Comparison of ENCODE assay signal across 8 mouse cellular contexts in genomic region chr4:133307331-133307730, GRCm38 (mm10). TPM values are rescaled to one million over a fixed set of nuclear protein-coding genes. Genes with fewer than 3 reads are reported as not detected.
DNase-seq lines count a peak whose midpoint lies in the region; ATAC-seq and TF ChIP-seq lines count a peak whose summit lies in the region.

No protein-coding gene starts in this region.

- no peaks in the 10 kb centered on the region for H3K36me3 ChIP-seq in midbrain, embryonic 11.5 days (ENCODE audit: control insufficient read depth, insufficient read depth, low read length)
- H3K36me3 ChIP-seq in midbrain, embryonic 16.5 days (ENCODE audit: control insufficient read depth, insufficient read depth, low read length), result peaks cover 7% of the 10 kb centered on the region; the same call in 1 of the 2 replicates

- H3K27me3 ChIP-seq in midbrain, embryonic 11.5 days (ENCODE audit: control insufficient read depth, insufficient read depth, low read length), result no peaks in the 10 kb centered on the region
- no peaks in the 10 kb centered on the region for H3K27me3 ChIP-seq in midbrain, embryonic 16.5 days (ENCODE audit: control insufficient read depth, insufficient read depth, low read depth, low read length)

- no peak overlapping the region for H3K4me2 ChIP-seq in midbrain, embryonic 11.5 days
- H3K4me2 ChIP-seq in midbrain, embryonic 16.5 days (ENCODE audit: low read length), result no peak overlapping the region

- peak; percentile 75 for TF ChIP-seq CTCF in brain, embryonic 14.5 days (IDR thresholded peaks at IDR 0.05; ENCODE audit: borderline replicate concordance, extremely low read depth, insufficient read depth, insufficient read length)

- peak; percentile 55 to 88 for DNase-seq in adrenal gland, adult (ENCODE audit: inconsistent age in 2 of 2, low spot score in 1 of 2)
- no peak for DNase-seq in adrenal gland, postnatal 4 days (ENCODE audit: low spot score in 2 of 2)
- DNase-seq in midbrain, embryonic 11.5 days (ENCODE audit: low spot score, missing footprints), result peak; percentile 95
- peak; percentile 44 for DNase-seq in brain, embryonic 14.5 days (ENCODE audit: low read depth)
- DNase-seq in frontal cortex, postnatal 36 days (ENCODE audit: low spot score in 2 of 2), result peak; percentile 52 to 68
- DNase-seq in left cerebral cortex, postnatal 36 days (ENCODE audit: low spot score in 2 of 2), result peak; percentile 42 to 44
- DNase-seq in retina, embryonic 14.5 days (ENCODE audit: low spot score), result peak; percentile 81

- H3K9me3 ChIP-seq in midbrain, embryonic 11.5 days (ENCODE audit: control insufficient read depth, low read length), result no peaks in the 10 kb centered on the region
- no peaks in the 10 kb centered on the region for H3K9me3 ChIP-seq in midbrain, embryonic 16.5 days (replicated peaks; ENCODE audit: control insufficient read depth, low read length, poor library complexity, severe bottlenecking)

- no peak overlapping the region for H3K27ac ChIP-seq in midbrain, embryonic 11.5 days (ENCODE audit: low read depth, low read length)
- H3K27ac ChIP-seq in midbrain, embryonic 16.5 days (ENCODE audit: low read length), result no peak overlapping the region

- H3K4me3 ChIP-seq in midbrain, embryonic 11.5 days (ENCODE audit: low read depth, low read length), result no peak overlapping the region
- H3K4me3 ChIP-seq in midbrain, embryonic 16.5 days (ENCODE audit: low read depth, low read length), result no peak overlapping the region

- intact Hi-C loops in left cerebral cortex, postnatal 36 days (cut with DNase I), result loop anchor here (5.0 kb wide), 1 partner anchor 145 kb away; no protein-coding TSS in a partner anchor

- TF ChIP-seq POLR2A in brain, embryonic 14.5 days (IDR thresholded peaks at IDR 0.05; ENCODE audit: borderline replicate concordance, extremely low read depth, insufficient read depth, insufficient read length, poor library complexity, severe bottlenecking), result no peak

- WGBS in midbrain, embryonic 11.5 days, result 36% methylated on average over 3 of the region's 3 CpGs
- 33% methylated on average over 3 of the region's 3 CpGs for WGBS in midbrain, embryonic 16.5 days

- ATAC-seq in midbrain, embryonic 11.5 days (ENCODE audit: low FRiP score), result no peak
- no peak for ATAC-seq in midbrain, embryonic 16.5 days

- no peaks in the 10 kb centered on the region for H3K4me1 ChIP-seq in midbrain, embryonic 11.5 days (ENCODE audit: control insufficient read depth, insufficient read depth, low read length)
- H3K4me1 ChIP-seq in midbrain, embryonic 16.5 days (ENCODE audit: control insufficient read depth, insufficient read depth, low read length), result no peaks in the 10 kb centered on the region

- H3K9ac ChIP-seq in midbrain, embryonic 11.5 days (ENCODE audit: low read length), result no peak overlapping the region
- H3K9ac ChIP-seq in midbrain, embryonic 16.5 days (ENCODE audit: low read depth, low read length), result no peak overlapping the region

RNA-seq across cellular contexts. Expression of gene Tmem222, which starts 29.7 kb away (rescaled TPM):
- total RNA-seq in adrenal gland, postnatal 4 days (2021), result 10 to 100 TPM; 65.5 to 78.0 TPM
- 71.2 and 82.0 TPM in 2 replicates for polyA plus RNA-seq in midbrain, embryonic 11.5 days (2014; fragmentation: Nextera tagmentation; extraction: Ambion mirVana)
- 111 and 121 TPM in 2 replicates for polyA plus RNA-seq in midbrain, embryonic 16.5 days (2015; fragmentation: Nextera tagmentation; extraction: Ambion mirVana)
- 120 and 154 TPM in 2 replicates for polyA plus RNA-seq in brain, embryonic 14.5 days (2012; rRNA removed)
- total RNA-seq in left cerebral cortex, postnatal 36 days (2021), result 10 to 100 TPM; 87.9 to 96.5 TPM

RNA-seq across cellular contexts. Expression of gene Sytl1, which starts 44.4 kb away (rescaled TPM):
- 1 to 10 TPM; 1.5 to 2.4 TPM for total RNA-seq in adrenal gland, postnatal 4 days (2021)
- polyA plus RNA-seq in midbrain, embryonic 11.5 days (2014; fragmentation: Nextera tagmentation; extraction: Ambion mirVana), result 0.37 and 0.83 TPM in 2 replicates
- polyA plus RNA-seq in midbrain, embryonic 16.5 days (2015; fragmentation: Nextera tagmentation; extraction: Ambion mirVana), result 0.16 and 0.25 TPM in 2 replicates
- 1.5 and 2.6 TPM in 2 replicates for polyA plus RNA-seq in brain, embryonic 14.5 days (2012; rRNA removed)
- total RNA-seq in left cerebral cortex, postnatal 36 days (2021), result 1 to 10 TPM; 2.2 to 2.3 TPM

RNA-seq across cellular contexts. Expression of gene Wdtc1, which starts 46.0 kb away (rescaled TPM):
- total RNA-seq in adrenal gland, postnatal 4 days (2021), result 10 to 100 TPM; 36.3 to 39.9 TPM
- 21.0 and 22.2 TPM in 2 replicates for polyA plus RNA-seq in midbrain, embryonic 11.5 days (2014; fragmentation: Nextera tagmentation; extraction: Ambion mirVana)
- polyA plus RNA-seq in midbrain, embryonic 16.5 days (2015; fragmentation: Nextera tagmentation; extraction: Ambion mirVana), result 20.1 and 20.7 TPM in 2 replicates
- polyA plus RNA-seq in brain, embryonic 14.5 days (2012; rRNA removed), result 38.6 and 49.6 TPM in 2 replicates
- 10 to 100 TPM; 58.6 to 59.8 TPM for total RNA-seq in left cerebral cortex, postnatal 36 days (2021)

Comparison
In these comparisons a context has a peak if more than half of its experiments do, and no peak if none do; other contexts are left out.
1. DNase-seq: peak in adrenal gland, adult (2 of 2), midbrain, embryonic 11.5 days (single experiment), brain, embryonic 14.5 days (single experiment), frontal cortex, postnatal 36 days (2 of 2), left cerebral cortex, postnatal 36 days (2 of 2) and retina, embryonic 14.5 days (single experiment); none in adrenal gland, postnatal 4 days (0 of 2).